14 mouse cellular contexts compared by ENCODE assay signal in genomic region chr13:94608947-94609346, GRCm38 (mm10).
DNase-seq lines count a peak whose midpoint lies in the region; ATAC-seq and TF ChIP-seq lines count a peak whose summit lies in the region.
"Had no signal": no experiment of that assay in that cellular context is flagged by ENCODE, and none has a peak within 500 bp of the region (broad histone marks: within the 10 kb centered on the region; RNA-seq: fewer than 3 reads in every experiment).

No protein-coding gene starts in this region.

- ATAC-seq in hindbrain, embryonic 11.5 days (ENCODE audit: low FRiP score) = peak; percentile 47
- ATAC-seq in hindbrain, postnatal 0 days = no peak
- ATAC-seq in embryonic facial prominence, embryonic 14.5 days (ENCODE audit: low read depth) = 0 out of 2 replicates have a peak, but pooled peaks have one; percentile 38
- ATAC-seq in midbrain, embryonic 14.5 days (ENCODE audit: low FRiP score, low TSS enrichment) = peak; percentile 34; the same call in 1 of the 2 replicates
- no peak for ATAC-seq in liver, embryonic 11.5 days (replicated peaks; ENCODE audit: low FRiP score)

- TF ChIP-seq EP300 in ES-Bruce4 (IDR thresholded peaks at IDR 0.05; ENCODE audit: insufficient read depth, low read depth, low read length) = no peak

- no peak overlapping the region for H3K9ac ChIP-seq in hindbrain, embryonic 11.5 days (ENCODE audit: low read depth, low read length)
- no peak overlapping the region for H3K9ac ChIP-seq in hindbrain, postnatal 0 days (replicated peaks; ENCODE audit: low read length)
- peak overlapping the region; percentile 25 for H3K9ac ChIP-seq in ES-Bruce4 (ENCODE audit: low read depth, poor library complexity, severe bottlenecking)
- peak overlapping the region; percentile 15; the same call in 1 of the 2 replicates for H3K9ac ChIP-seq in embryonic facial prominence, embryonic 14.5 days (ENCODE audit: low read depth, low read length)
- no peak overlapping the region for H3K9ac ChIP-seq in midbrain, embryonic 14.5 days (replicated peaks; ENCODE audit: low read length)
- H3K9ac ChIP-seq in liver, embryonic 11.5 days (ENCODE audit: low read depth, low read length) = no peak overlapping the region
- H3K9ac ChIP-seq: embryonic facial prominence, embryonic 12.5 days; lung, embryonic 14.5 days had no signal

- 74% methylated on average over 10 of the region's 10 CpGs for WGBS in hindbrain, embryonic 11.5 days
- 71% methylated on average over 10 of the region's 10 CpGs for WGBS in hindbrain, postnatal 0 days
- WGBS in embryonic facial prominence, embryonic 14.5 days = 44% methylated on average over 10 of the region's 10 CpGs
- 57% methylated on average over 10 of the region's 10 CpGs for WGBS in midbrain, embryonic 14.5 days
- 66% methylated on average over 10 of the region's 10 CpGs for WGBS in liver, embryonic 11.5 days

- H3K36me3 ChIP-seq in hindbrain, embryonic 11.5 days (ENCODE audit: control insufficient read depth, insufficient read depth, low read length) = no peaks in the 10 kb centered on the region
- H3K36me3 ChIP-seq in hindbrain, postnatal 0 days (ENCODE audit: insufficient read depth, low read length) = no peaks in the 10 kb centered on the region
- H3K36me3 ChIP-seq in ES-Bruce4 (ENCODE audit: control insufficient read depth, insufficient read depth, low read length, poor library complexity, severe bottlenecking) = no peaks in the 10 kb centered on the region
- no peaks in the 10 kb centered on the region for H3K36me3 ChIP-seq in embryonic facial prominence, embryonic 14.5 days (ENCODE audit: control insufficient read depth, insufficient read depth, low read length)
- H3K36me3 ChIP-seq in midbrain, embryonic 14.5 days (ENCODE audit: control insufficient read depth, insufficient read depth, low read length) = no peaks in the 10 kb centered on the region
- no peaks in the 10 kb centered on the region for H3K36me3 ChIP-seq in liver, embryonic 11.5 days (ENCODE audit: control insufficient read depth, insufficient read depth, low read length)
- H3K36me3 ChIP-seq: embryonic facial prominence, embryonic 12.5 days had no signal

- 0 out of 2 replicates have a peak, but pooled peaks cover 2% of the 10 kb centered on the region for H3K4me1 ChIP-seq in hindbrain, embryonic 11.5 days (replicated peaks; ENCODE audit: control insufficient read depth, insufficient read depth, low read length)
- H3K4me1 ChIP-seq in hindbrain, postnatal 0 days (ENCODE audit: insufficient read depth, low read length) = no peaks in the 10 kb centered on the region
- no peaks in the 10 kb centered on the region for H3K4me1 ChIP-seq in ES-Bruce4 (ENCODE audit: control insufficient read depth, insufficient read depth, low read length)
- H3K4me1 ChIP-seq in embryonic facial prominence, embryonic 14.5 days (ENCODE audit: control insufficient read depth, insufficient read depth, low read length) = peaks cover 3% of the 10 kb centered on the region
- 0 out of 2 replicates have a peak, but pooled peaks cover 5% of the 10 kb centered on the region for H3K4me1 ChIP-seq in midbrain, embryonic 14.5 days (ENCODE audit: control insufficient read depth, insufficient read depth, low read length)
- no peaks in the 10 kb centered on the region for H3K4me1 ChIP-seq in liver, embryonic 11.5 days (replicated peaks; ENCODE audit: control insufficient read depth, insufficient read depth, low read length)

- H3K9me3 ChIP-seq in hindbrain, embryonic 11.5 days (ENCODE audit: control insufficient read depth, low read length) = no peaks in the 10 kb centered on the region
- no peaks in the 10 kb centered on the region for H3K9me3 ChIP-seq in hindbrain, postnatal 0 days (ENCODE audit: low read length)
- no peaks in the 10 kb centered on the region for H3K9me3 ChIP-seq in ES-Bruce4 (replicated peaks; ENCODE audit: control insufficient read depth, insufficient read depth, low read length, poor library complexity, severe bottlenecking)
- H3K9me3 ChIP-seq in embryonic facial prominence, embryonic 14.5 days (ENCODE audit: control insufficient read depth, low read length) = no peaks in the 10 kb centered on the region
- no peaks in the 10 kb centered on the region for H3K9me3 ChIP-seq in midbrain, embryonic 14.5 days (ENCODE audit: control insufficient read depth, low read length)
- H3K9me3 ChIP-seq in liver, embryonic 11.5 days (ENCODE audit: control insufficient read depth, low read length) = no peaks in the 10 kb centered on the region
- H3K9me3 ChIP-seq: embryonic facial prominence, embryonic 12.5 days had no signal

- no peak overlapping the region for H3K4me2 ChIP-seq in hindbrain, embryonic 11.5 days (replicated peaks; ENCODE audit: low read depth, low read length)
- no peak overlapping the region for H3K4me2 ChIP-seq in hindbrain, postnatal 0 days (ENCODE audit: low read depth, low read length)
- H3K4me2 ChIP-seq in embryonic facial prominence, embryonic 14.5 days (ENCODE audit: low read depth, low read length) = no peak overlapping the region
- H3K4me2 ChIP-seq in midbrain, embryonic 14.5 days (ENCODE audit: low read length) = no peak overlapping the region
- H3K4me2 ChIP-seq in liver, embryonic 11.5 days = no peak overlapping the region
- H3K4me2 ChIP-seq: embryonic facial prominence, embryonic 12.5 days; lung, embryonic 14.5 days had no signal

- no peak for TF ChIP-seq POLR2A in ES-Bruce4 (IDR thresholded peaks at IDR 0.05; ENCODE audit: insufficient read depth, low read length)

- no peak for TF ChIP-seq CTCF in hindbrain, postnatal 0 days (IDR thresholded peaks at IDR 0.05; ENCODE audit: low read depth)
- no peak for TF ChIP-seq CTCF in ES-Bruce4 (IDR thresholded peaks at IDR 0.05; ENCODE audit: low read depth, low read length)

- DNase-seq in hindbrain, embryonic 11.5 days (ENCODE audit: low spot score) = no peak
- DNase-seq in hindbrain, postnatal 0 days (ENCODE audit: low spot score) = no peak
- DNase-seq in embryonic facial prominence, embryonic 14.5 days (ENCODE audit: low spot score) = peak; percentile 9
- no peak for DNase-seq in midbrain, embryonic 14.5 days
- DNase-seq in right cerebral cortex, postnatal 14 days = no peak
- no peak for DNase-seq in liver, embryonic 11.5 days (ENCODE audit: low spot score)
- DNase-seq: cerebellum, adult 2 months; kidney, adult 11 months; left cerebral cortex, postnatal 4 days; lung, embryonic 14.5 days; right cerebral cortex, adult 18-20 months; thymus, postnatal 25 days had no signal

- no peak overlapping the region for H3K27ac ChIP-seq in hindbrain, embryonic 11.5 days (ENCODE audit: low read depth, low read length)
- no peak overlapping the region for H3K27ac ChIP-seq in hindbrain, postnatal 0 days
- H3K27ac ChIP-seq in ES-Bruce4 (ENCODE audit: insufficient read depth, low read length) = no peak overlapping the region
- no peak overlapping the region for H3K27ac ChIP-seq in embryonic facial prominence, embryonic 14.5 days (replicated peaks; ENCODE audit: low read depth, low read length)
- no peak overlapping the region for H3K27ac ChIP-seq in midbrain, embryonic 14.5 days (replicated peaks; ENCODE audit: low read depth, low read length)
- no peak overlapping the region for H3K27ac ChIP-seq in liver, embryonic 11.5 days (ENCODE audit: low read depth, low read length)
- H3K27ac ChIP-seq: embryonic facial prominence, embryonic 12.5 days had no signal

- H3K27me3 ChIP-seq in hindbrain, embryonic 11.5 days (ENCODE audit: control insufficient read depth, insufficient read depth, low read length) = peaks cover 53% of the 10 kb centered on the region
- peaks cover 23% of the 10 kb centered on the region for H3K27me3 ChIP-seq in hindbrain, postnatal 0 days (ENCODE audit: insufficient read depth, low read length)
- no peaks in the 10 kb centered on the region for H3K27me3 ChIP-seq in ES-Bruce4 (ENCODE audit: control insufficient read depth, insufficient read depth, low read length, poor library complexity, severe bottlenecking)
- H3K27me3 ChIP-seq in embryonic facial prominence, embryonic 14.5 days (replicated peaks; ENCODE audit: control insufficient read depth, insufficient read depth, low read length) = peaks cover 19% of the 10 kb centered on the region
- H3K27me3 ChIP-seq in midbrain, embryonic 14.5 days (ENCODE audit: control insufficient read depth, insufficient read depth, low read length) = peaks cover 55% of the 10 kb centered on the region
- peaks cover 4% of the 10 kb centered on the region for H3K27me3 ChIP-seq in liver, embryonic 11.5 days (replicated peaks; ENCODE audit: control insufficient read depth, insufficient read depth, low read length)

- H3K4me3 ChIP-seq in hindbrain, embryonic 11.5 days (ENCODE audit: low read depth, low read length) = no peak overlapping the region
- no peak overlapping the region for H3K4me3 ChIP-seq in hindbrain, postnatal 0 days (ENCODE audit: low read length)
- peak overlapping the region; percentile 8; the same call in 1 of the 2 replicates for H3K4me3 ChIP-seq in ES-Bruce4 (ENCODE audit: low read depth, low read length)
- H3K4me3 ChIP-seq in embryonic facial prominence, embryonic 14.5 days (ENCODE audit: low read depth, low read length) = no peak overlapping the region
- H3K4me3 ChIP-seq in midbrain, embryonic 14.5 days (replicated peaks; ENCODE audit: low read depth, low read length) = no peak overlapping the region
- H3K4me3 ChIP-seq in liver, embryonic 11.5 days (ENCODE audit: low read depth, low read length) = no peak overlapping the region
- H3K4me3 ChIP-seq: embryonic facial prominence, embryonic 12.5 days had no signal

Comparison
In these comparisons a context has a peak if more than half of its experiments do, and no peak if none do; other contexts are left out.
1. ATAC-seq: peak in hindbrain, embryonic 11.5 days (single experiment), embryonic facial prominence, embryonic 14.5 days (single experiment) and midbrain, embryonic 14.5 days (single experiment); none in hindbrain, postnatal 0 days (single experiment) and liver, embryonic 11.5 days (single experiment).
2. H3K9ac ChIP-seq: peak in ES-Bruce4 (single experiment) and embryonic facial prominence, embryonic 14.5 days (single experiment); none in hindbrain, embryonic 11.5 days (single experiment), hindbrain, postnatal 0 days (single experiment), midbrain, embryonic 14.5 days (single experiment) and liver, embryonic 11.5 days (single experiment).